16 mouse cellular contexts compared by ENCODE assay signal in genomic region chr4:59245776-59246175, GRCm38 (mm10). TPM values are rescaled to one million over a fixed set of nuclear protein-coding genes. Genes with fewer than 3 reads are reported as not detected.
DNase-seq lines count a peak whose midpoint lies in the region; ATAC-seq and TF ChIP-seq lines count a peak whose summit lies in the region.
"Had no signal": no experiment of that assay in that cellular context is flagged by ENCODE, and none has a peak within 500 bp of the region (broad histone marks: within the 10 kb centered on the region; RNA-seq: fewer than 3 reads in every experiment).

No protein-coding gene starts in this region.

- H3K36me3 ChIP-seq in heart, embryonic 10.5 days = no peaks in the 10 kb centered on the region
- H3K36me3 ChIP-seq in MEL (ENCODE audit: control insufficient read depth in 1 of 2, insufficient read depth in 2 of 2, low read length in 2 of 2) = peaks cover 0 to 46% of the 10 kb centered on the region in 2 experiments; a peak in 2 of 4 replicates
- no peaks in the 10 kb centered on the region for H3K36me3 ChIP-seq in liver, embryonic 16.5 days (ENCODE audit: control insufficient read depth, insufficient read depth)
- H3K36me3 ChIP-seq: forebrain, embryonic 12.5 days; hindbrain, embryonic 13.5 days; limb, embryonic 13.5 days; neural tube, embryonic 12.5 days had no signal

- H3K4me3 ChIP-seq in heart, embryonic 10.5 days = no peak overlapping the region
- peak overlapping the region in 1 of 2 experiments; percentile 73; a peak in 3 of 4 replicates for H3K4me3 ChIP-seq in MEL (ENCODE audit: control insufficient read depth in 1 of 2, insufficient read depth in 1 of 2, low read depth in 2 of 2, low read length in 2 of 2)
- no peak overlapping the region for H3K4me3 ChIP-seq in liver, embryonic 16.5 days (ENCODE audit: low read depth, low read length)
- H3K4me3 ChIP-seq: forebrain, embryonic 12.5 days; hindbrain, embryonic 13.5 days; limb, embryonic 13.5 days; neural tube, embryonic 12.5 days had no signal

- DNase-seq in heart, embryonic 10.5 days (ENCODE audit: low spot score) = no peak
- DNase-seq in heart, adult 18-20 months = no peak
- DNase-seq in MEL (ENCODE audit: low read depth, low spot score) = peak; percentile 55
- no peak for DNase-seq in layer of hippocampus, adult 11-12 months (ENCODE audit: low spot score)
- no peak for DNase-seq in layer of hippocampus, adult 8-10 months (ENCODE audit: low spot score in 2 of 2)
- DNase-seq in left cerebral cortex, adult 8-10 months (ENCODE audit: low spot score in 2 of 2) = no peak
- DNase-seq: adrenal gland, adult 2 months; cerebellum, adult 18-20 months; thymus, postnatal 4 days had no signal

- H3K79me2 ChIP-seq in MEL (ENCODE audit: control insufficient read depth, insufficient read depth, low read length, poor library complexity) = no peaks in the 10 kb centered on the region

- H3K9ac ChIP-seq in MEL (ENCODE audit: control insufficient read depth, low read depth, low read length, poor library complexity, severe bottlenecking) = peak overlapping the region; percentile 58
- peak overlapping the region; percentile 19; the same call in 1 of the 2 replicates for H3K9ac ChIP-seq in liver, embryonic 16.5 days (ENCODE audit: low read depth, low read length)
- H3K9ac ChIP-seq: forebrain, embryonic 12.5 days; hindbrain, embryonic 13.5 days; limb, embryonic 13.5 days; neural tube, embryonic 12.5 days had no signal

- peak overlapping the region; percentile 82 for H3K27ac ChIP-seq in heart, embryonic 10.5 days
- H3K27ac ChIP-seq in MEL (ENCODE audit: control insufficient read depth, low read depth, low read length) = peak overlapping the region; percentile 93
- H3K27ac ChIP-seq in liver, embryonic 16.5 days (ENCODE audit: low read length) = peak overlapping the region; percentile 90
- H3K27ac ChIP-seq: forebrain, embryonic 12.5 days; hindbrain, embryonic 13.5 days; kidney, postnatal 0 days; limb, embryonic 13.5 days; neural tube, embryonic 12.5 days had no signal

- TF ChIP-seq EP300 in MEL (IDR thresholded peaks at IDR 0.05; ENCODE audit: low read depth in 1 of 2, low read length in 2 of 2) = peak; percentile 52 to 62; a peak in 2 of 4 replicates

- TF ChIP-seq POLR2A in MEL (IDR thresholded peaks at IDR 0.05; ENCODE audit: control insufficient read depth in 1 of 2, insufficient read depth in 1 of 2, low read depth in 1 of 2, low read length in 2 of 2, poor library complexity in 1 of 2) = no peak

- TF ChIP-seq CTCF in MEL (IDR thresholded peaks at IDR 0.05 in 2 of 3, conservative IDR thresholded peaks at IDR 0.05 in 1 of 3; ENCODE audit: control insufficient read depth in 1 of 3, insufficient read depth in 1 of 3, low read depth in 2 of 3, low read length in 3 of 3, poor library complexity in 1 of 3, severe bottlenecking in 1 of 3) = no peak

- H3K9me3 ChIP-seq in heart, embryonic 10.5 days = no peaks in the 10 kb centered on the region
- H3K9me3 ChIP-seq in MEL (replicated peaks; ENCODE audit: insufficient read depth, low read length) = no peaks in the 10 kb centered on the region
- no peaks in the 10 kb centered on the region for H3K9me3 ChIP-seq in liver, embryonic 16.5 days (replicated peaks; ENCODE audit: control insufficient read depth, low read length)
- H3K9me3 ChIP-seq: forebrain, embryonic 12.5 days; hindbrain, embryonic 13.5 days; limb, embryonic 13.5 days; neural tube, embryonic 12.5 days had no signal

- ATAC-seq in erythroid progenitor cell, adult 5-6 weeks (replicated peaks; ENCODE audit: low FRiP score, poor library complexity, severe bottlenecking) = peak; percentile 58
- peak; percentile 53 for ATAC-seq in liver, embryonic 16.5 days (ENCODE audit: low read depth)

- no peaks in the 10 kb centered on the region for H3K27me3 ChIP-seq in heart, embryonic 10.5 days (ENCODE audit: insufficient read depth, poor library complexity, severe bottlenecking)
- no peaks in the 10 kb centered on the region for H3K27me3 ChIP-seq in MEL (ENCODE audit: control insufficient read depth in 1 of 2, insufficient read depth in 2 of 2, low read length in 2 of 2)
- no peaks in the 10 kb centered on the region for H3K27me3 ChIP-seq in liver, embryonic 16.5 days (ENCODE audit: control insufficient read depth, insufficient read depth, low read depth, low read length)
- H3K27me3 ChIP-seq: forebrain, embryonic 12.5 days; hindbrain, embryonic 13.5 days; limb, embryonic 13.5 days; neural tube, embryonic 12.5 days had no signal

- no peak for TF ChIP-seq RAD21 in MEL (IDR thresholded peaks at IDR 0.05; ENCODE audit: low read depth, low read length)

- peak overlapping the region; percentile 50; the same call in 1 of the 2 replicates for H3K4me2 ChIP-seq in liver, embryonic 16.5 days (ENCODE audit: low read depth, low read length)
- H3K4me2 ChIP-seq: forebrain, embryonic 12.5 days; hindbrain, embryonic 13.5 days; limb, embryonic 13.5 days; neural tube, embryonic 12.5 days had no signal

- H3K4me1 ChIP-seq in heart, embryonic 10.5 days = 0 out of 2 replicates have a peak, but pooled peaks cover 3% of the 10 kb centered on the region
- H3K4me1 ChIP-seq in MEL (ENCODE audit: control insufficient read depth in 1 of 2, insufficient read depth in 2 of 2, low read length in 2 of 2) = peaks cover 33 to 36% of the 10 kb centered on the region in 2 experiments
- H3K4me1 ChIP-seq in liver, embryonic 16.5 days (ENCODE audit: control insufficient read depth, low read depth, low read length) = peaks cover 50% of the 10 kb centered on the region
- H3K4me1 ChIP-seq: forebrain, embryonic 12.5 days; hindbrain, embryonic 13.5 days; limb, embryonic 13.5 days; neural tube, embryonic 12.5 days had no signal

- 80% methylated on average over 4 of the region's 4 CpGs for WGBS in heart, embryonic 10.5 days
- 31% methylated on average over 4 of the region's 4 CpGs for WGBS in liver, embryonic 16.5 days (ENCODE audit: insufficient replicate concordance)

TF ChIP-seq in MEL, 35 proteins besides CTCF, POLR2A, EP300 and RAD21:
- TF ChIP-seq GATA1 (IDR thresholded peaks at IDR 0.05; ENCODE audit: low read depth, low read length) (peak; percentile 49; the same call in 1 of the 2 replicates), ETS1 (IDR thresholded peaks at IDR 0.05; ENCODE audit: low read depth, low read length) (no peak), TCF12 (IDR thresholded peaks at IDR 0.05; ENCODE audit: low read depth, low read length) (0 out of 2 replicates have a peak, but pooled peaks have one; percentile 8), SIN3A (IDR thresholded peaks at IDR 0.05; ENCODE audit: low read length) (no peak; the same call in 1 of the 2 replicates), USF1 (IDR thresholded peaks at IDR 0.05; ENCODE audit: low read depth, low read length) (no peak), NELFE (IDR thresholded peaks at IDR 0.05; ENCODE audit: low read depth, low read length) (peak; percentile 34; the same call in 1 of the 2 replicates), CHD2 (IDR thresholded peaks at IDR 0.05; ENCODE audit: low read length) (no peak)

RNA-seq across cellular contexts. Expression of gene Ugcg, which starts 56.7 kb away (rescaled TPM):
- 8.2 and 9.7 TPM in 2 replicates for polyA plus RNA-seq in heart, embryonic 10.5 days (2016; fragmentation: Nextera tagmentation; extraction: Ambion mirVana)
- 10 to 100 TPM; 11.7 to 14.6 TPM for total RNA-seq in heart, adult 18-20 months (2021)
- 39.1 and 45.4 TPM in 2 replicates for total RNA-seq in MEL (2012; rRNA removed)
- polyA plus RNA-seq in MEL (2012; ENCODE audit: insufficient read depth in 1 of 2, insufficient read length in 2 of 2, low read depth in 1 of 2, low replicate concordance in 2 of 2, missing spikeins in 1 of 2) = 10 to 100 TPM in 1 of 2 experiments, not detected in 1; 30.8 TPM
- total RNA-seq in erythroid progenitor cell, adult 5-6 weeks (2015; ENCODE audit: low replicate concordance) = 44.4 and 45.4 TPM in 2 replicates
- 22.7 and 27.7 TPM in 2 replicates for total RNA-seq in erythroid progenitor cell, adult 5-6 weeks (2017; ENCODE audit: low replicate concordance)
- 4.6 and 4.8 TPM in 2 replicates for polyA plus RNA-seq in liver, embryonic 16.5 days (2015; fragmentation: Nextera tagmentation; extraction: Ambion mirVana)
- total RNA-seq in layer of hippocampus, adult 8-10 months (2022) = 10 to 100 TPM; 62.9 to 68.4 (median 66.4) TPM
- 10 to 100 TPM; 72.2 to 86.1 (median 79.3) TPM for total RNA-seq in left cerebral cortex, adult 8-10 months (2022)
